Mouse (Mus musculus): ENCODE data around the gene Phospho1. TPM values are rescaled to one million over a fixed set of nuclear protein-coding genes. Genes with fewer than 3 reads are reported as not detected.
"Not testable (repeated sequence)": the region's sequence is repeated elsewhere in the genome, so short reads cannot be mapped to it uniquely, and the experiment has no call there.

Gene Phospho1
- polyA plus RNA-seq, 1 experiment, result 278 TPM

- no peaks in the 10 kb centered on the region for H3K4me1 ChIP-seq (ENCODE audit: control insufficient read depth, insufficient read depth, insufficient read length, low read length)
- no peak overlapping the region for H3K27ac ChIP-seq (ENCODE audit: insufficient read depth, low read depth, low read length)
- no peak for TF ChIP-seq POLR2A (IDR thresholded peaks at IDR 0.05; ENCODE audit: low read depth, low read length)
- peak; percentile 85; the same call in 1 of the 2 replicates for TF ChIP-seq CTCF (IDR thresholded peaks at IDR 0.05; ENCODE audit: extremely low read depth, insufficient read length, insufficient replicate concordance, low read depth, low read length)
- H3K27me3 ChIP-seq (ENCODE audit: control insufficient read depth, insufficient read depth, low read length), result no peaks in the 10 kb centered on the region
- no peak overlapping the region for H3K4me3 ChIP-seq (ENCODE audit: low read depth, low read length)
- 34% methylated on average over 7 of the region's 7 CpGs for WGBS
- peaks cover 53% of the 10 kb centered on the region for H3K36me3 ChIP-seq (ENCODE audit: control insufficient read depth, insufficient read depth, low read length)
Observed at GRCm38 (mm10) chr11:95876296-95876695, 52.0 kb downstream of the Phospho1 start.

- WGBS, result 58% methylated on average over 2 of the region's 2 CpGs
- H3K27ac ChIP-seq (ENCODE audit: insufficient read depth, low read depth, low read length); H3K4me1 ChIP-seq (ENCODE audit: control insufficient read depth, insufficient read depth, insufficient read length, low read length); H3K27me3 ChIP-seq (ENCODE audit: control insufficient read depth, insufficient read depth, low read length); H3K4me3 ChIP-seq (ENCODE audit: low read depth, low read length): not testable (repeated sequence)
- H3K36me3 ChIP-seq (ENCODE audit: control insufficient read depth, insufficient read depth, low read length), result peaks cover 50% of the 10 kb centered on the region
Observed at GRCm38 (mm10) chr11:95879861-95880260, 55.6 kb downstream of the Phospho1 start.

Other genes with a start within 250 kb of the Phospho1 start
- gene Ngfr, start 236.8 kb upstream of the Phospho1 start, polyA plus RNA-seq (2012; rRNA removed), result 4.8 and 6.5 TPM in 2 replicates
- gene Phb, start 157.5 kb upstream of the Phospho1 start, polyA plus RNA-seq (2012; rRNA removed), result 61.3 and 68.9 TPM in 2 replicates
- 12.4 and 25.1 TPM in 2 replicates for gene Zfp652, start 111.8 kb upstream of the Phospho1 start, polyA plus RNA-seq (2012; rRNA removed)
- gene B130006D01Rik, start 100.9 kb upstream of the Phospho1 start, polyA plus RNA-seq (2012; rRNA removed), result 0.05 TPM in 1 of 2 replicates, not detected in the other
- gene Gngt2, start 12.7 kb downstream of the Phospho1 start, polyA plus RNA-seq (2012; rRNA removed), result 2.1 and 4.7 TPM in 2 replicates
- gene Abi3, start 18.0 kb downstream of the Phospho1 start, polyA plus RNA-seq (2012; rRNA removed), result 34.0 and 73.5 TPM in 2 replicates
- 75.7 and 133 TPM in 2 replicates for gene B4galnt2, start 90.4 kb downstream of the Phospho1 start, polyA plus RNA-seq (2012; rRNA removed)
- 0.11 TPM in 1 of 2 replicates, not detected in the other for gene Igf2bp1, start 181.4 kb downstream of the Phospho1 start, polyA plus RNA-seq (2012; rRNA removed)
- 25.4 and 44.6 TPM in 2 replicates for gene Gip, start 200.0 kb downstream of the Phospho1 start, polyA plus RNA-seq (2012; rRNA removed)
- gene Snf8, start 210.4 kb downstream of the Phospho1 start, polyA plus RNA-seq (2012; rRNA removed), result 14.7 and 30.8 TPM in 2 replicates
- gene Ube2z, start 240.9 kb downstream of the Phospho1 start, polyA plus RNA-seq (2012; rRNA removed), result 12.1 and 23.0 TPM in 2 replicates

Data from small intestine, adult 2 months (tissue).